Mouse (Mus musculus): Measurements from ENCODE around the gene Stat5a. TPM values are rescaled to one million over a fixed set of nuclear protein-coding genes. Genes with fewer than 3 reads are reported as not detected.

Gene Stat5a
- polyA plus RNA-seq, 1 experiment from 2014 or later: 5.9 TPM

- Histone ChIP-seq H3K4me3 (no peak overlapping the region), H3K9ac (no peak overlapping the region), H3K27ac (replicated peaks) (no peak overlapping the region), H3K9me3 (peaks cover 3% of the 10 kb centered on the region; the same call in 1 of the 2 replicates), H3K4me1 (peaks cover 27% of the 10 kb centered on the region), H3K36me3 (peaks cover 4% of the 10 kb centered on the region), H3K4me2 (no peak overlapping the region), H3K27me3 (replicated peaks) (no peaks in the 10 kb centered on the region)
- no peak for ATAC-seq (ENCODE audit: extremely low read depth, insufficient number of reproducible peaks, low FRiP score, low TSS enrichment)
- 75% methylated on average over 9 of the region's 9 CpGs for WGBS
Observed at GRCm38 (mm10) chr11:100836923-100837702, 22.0 kb upstream of the Stat5a start.

GRCm38 (mm10) chr11:100838894-100839293 lies 20.3 kb upstream of the Stat5a start:
- Histone ChIP-seq H3K4me3 (no peak overlapping the region), H3K27me3 (replicated peaks) (no peaks in the 10 kb centered on the region), H3K9ac (no peak overlapping the region), H3K27ac (replicated peaks) (no peak overlapping the region), H3K36me3 (peaks cover 8% of the 10 kb centered on the region), H3K4me1 (peaks cover 16% of the 10 kb centered on the region), H3K4me2 (no peak overlapping the region), H3K9me3 (peaks cover 3% of the 10 kb centered on the region; the same call in 1 of the 2 replicates)
- WGBS: 90% methylated on average over 9 of the region's 9 CpGs
- no peak for ATAC-seq (ENCODE audit: extremely low read depth, insufficient number of reproducible peaks, low FRiP score, low TSS enrichment)

- 64% methylated on average over 8 of the region's 8 CpGs for WGBS
- peaks cover 3% of the 10 kb centered on the region; the same call in 1 of the 2 replicates for H3K9me3 ChIP-seq
- ATAC-seq (ENCODE audit: extremely low read depth, insufficient number of reproducible peaks, low FRiP score, low TSS enrichment): no peak
- peaks cover 21% of the 10 kb centered on the region for H3K4me1 ChIP-seq
- H3K36me3 ChIP-seq: peaks cover 8% of the 10 kb centered on the region
- no peak overlapping the region for H3K4me2 ChIP-seq
- 0 out of 2 replicates have a peak overlapping the region, but pooled peaks have one; percentile 20 for H3K27ac ChIP-seq (replicated peaks)
- H3K27me3 ChIP-seq (replicated peaks): no peaks in the 10 kb centered on the region
- 0 out of 2 replicates have a peak overlapping the region, but pooled peaks have one; percentile 44 for H3K9ac ChIP-seq
- H3K4me3 ChIP-seq: no peak overlapping the region
Observed at GRCm38 (mm10) chr11:100839523-100839922, 19.6 kb upstream of the Stat5a start.

GRCm38 (mm10) chr11:100840866-100841265 lies 18.3 kb upstream of the Stat5a start:
- Histone ChIP-seq H3K9ac (no peak overlapping the region), H3K36me3 (peaks cover 8% of the 10 kb centered on the region), H3K4me2 (no peak overlapping the region), H3K27me3 (replicated peaks) (no peaks in the 10 kb centered on the region), H3K4me1 (peaks cover 28% of the 10 kb centered on the region), H3K27ac (replicated peaks) (peak overlapping the region; percentile 16), H3K4me3 (no peak overlapping the region), H3K9me3 (peaks cover 3% of the 10 kb centered on the region; the same call in 1 of the 2 replicates)
- ATAC-seq (ENCODE audit: extremely low read depth, insufficient number of reproducible peaks, low FRiP score, low TSS enrichment): no peak
- WGBS: 60% methylated on average over 12 of the region's 12 CpGs

- H3K4me1 ChIP-seq: peaks cover 33% of the 10 kb centered on the region
Observed at GRCm38 (mm10) chr11:100842025-100842424, 17.1 kb upstream of the Stat5a start.

GRCm38 (mm10) chr11:100843070-100843669 lies 16.0 kb upstream of the Stat5a start:
- Histone ChIP-seq H3K4me2 (no peak overlapping the region), H3K36me3 (peaks cover 4% of the 10 kb centered on the region), H3K9me3 (no peaks in the 10 kb centered on the region), H3K4me3 (no peak overlapping the region), H3K27ac (replicated peaks) (no peak overlapping the region), H3K9ac (no peak overlapping the region), H3K4me1 (peaks cover 42% of the 10 kb centered on the region), H3K27me3 (replicated peaks) (no peaks in the 10 kb centered on the region)
- no peak for ATAC-seq (ENCODE audit: extremely low read depth, insufficient number of reproducible peaks, low FRiP score, low TSS enrichment)
- WGBS: 91% methylated on average over 8 of the region's 8 CpGs

More at GRCm38 (mm10) chr11:100842025-100842424, 17.1 kb upstream of the Stat5a start:
- no peak for ATAC-seq (ENCODE audit: extremely low read depth, insufficient number of reproducible peaks, low FRiP score, low TSS enrichment)
- no peak overlapping the region for H3K4me3 ChIP-seq
- no peak overlapping the region for H3K9ac ChIP-seq
- 90% methylated on average over 7 of the region's 7 CpGs for WGBS
- H3K27ac ChIP-seq (replicated peaks): no peak overlapping the region
- H3K9me3 ChIP-seq: peaks cover 3% of the 10 kb centered on the region; the same call in 1 of the 2 replicates
- peaks cover 8% of the 10 kb centered on the region for H3K36me3 ChIP-seq
- no peaks in the 10 kb centered on the region for H3K27me3 ChIP-seq (replicated peaks)
- no peak overlapping the region for H3K4me2 ChIP-seq

GRCm38 (mm10) chr11:100844121-100844520 lies 15.0 kb upstream of the Stat5a start:
- Histone ChIP-seq H3K27ac (replicated peaks) (no peak overlapping the region), H3K4me3 (no peak overlapping the region), H3K9me3 (no peaks in the 10 kb centered on the region), H3K9ac (no peak overlapping the region), H3K27me3 (replicated peaks) (no peaks in the 10 kb centered on the region), H3K36me3 (peaks cover 4% of the 10 kb centered on the region), H3K4me2 (no peak overlapping the region), H3K4me1 (peaks cover 51% of the 10 kb centered on the region)
- no peak for ATAC-seq (ENCODE audit: extremely low read depth, insufficient number of reproducible peaks, low FRiP score, low TSS enrichment)
- WGBS: 85% methylated on average over 4 of the region's 4 CpGs

GRCm38 (mm10) chr11:100845793-100846192 lies 13.4 kb upstream of the Stat5a start:
- Histone ChIP-seq H3K27me3 (replicated peaks) (no peaks in the 10 kb centered on the region), H3K9me3 (no peaks in the 10 kb centered on the region), H3K4me3 (no peak overlapping the region), H3K4me1 (peaks cover 47% of the 10 kb centered on the region), H3K9ac (no peak overlapping the region), H3K36me3 (peaks cover 4% of the 10 kb centered on the region), H3K27ac (replicated peaks) (no peak overlapping the region), H3K4me2 (no peak overlapping the region)
- no peak for ATAC-seq (ENCODE audit: extremely low read depth, insufficient number of reproducible peaks, low FRiP score, low TSS enrichment)
- WGBS: 88% methylated on average over 6 of the region's 6 CpGs

- H3K4me3 ChIP-seq: 0 out of 2 replicates have a peak overlapping the region, but pooled peaks have one; percentile 94
- 90% methylated on average over 4 of the region's 4 CpGs for WGBS
- H3K36me3 ChIP-seq: no peaks in the 10 kb centered on the region
- no peak for ATAC-seq (ENCODE audit: extremely low read depth, insufficient number of reproducible peaks, low FRiP score, low TSS enrichment)
- H3K9me3 ChIP-seq: no peaks in the 10 kb centered on the region
- peak overlapping the region; percentile 92; the same call in 1 of the 2 replicates for H3K4me2 ChIP-seq
- H3K9ac ChIP-seq: no peak overlapping the region
- H3K27ac ChIP-seq (replicated peaks): no peak overlapping the region
- H3K4me1 ChIP-seq: peaks cover 46% of the 10 kb centered on the region
- H3K27me3 ChIP-seq (replicated peaks): peaks cover 11% of the 10 kb centered on the region
Observed at GRCm38 (mm10) chr11:100847572-100847971, 11.6 kb upstream of the Stat5a start.

GRCm38 (mm10) chr11:100848080-100848479 lies 11.1 kb upstream of the Stat5a start:
- ATAC-seq (ENCODE audit: extremely low read depth, insufficient number of reproducible peaks, low FRiP score, low TSS enrichment): no peak
- Histone ChIP-seq H3K9me3 (no peaks in the 10 kb centered on the region), H3K4me3 (0 out of 2 replicates have a peak overlapping the region, but pooled peaks have one; percentile 94), H3K36me3 (no peaks in the 10 kb centered on the region), H3K9ac (peak overlapping the region; percentile 99), H3K4me2 (peak overlapping the region; percentile 92), H3K27me3 (replicated peaks) (peaks cover 15% of the 10 kb centered on the region), H3K27ac (replicated peaks) (no peak overlapping the region), H3K4me1 (peaks cover 46% of the 10 kb centered on the region)
- 52% methylated on average over 4 of the region's 4 CpGs for WGBS

- Histone ChIP-seq H3K4me1 (peaks cover 46% of the 10 kb centered on the region), H3K27me3 (replicated peaks) (peaks cover 22% of the 10 kb centered on the region), H3K27ac (replicated peaks) (peak overlapping the region; percentile 94), H3K4me3 (peak overlapping the region; percentile 94), H3K4me2 (peak overlapping the region; percentile 92), H3K9me3 (no peaks in the 10 kb centered on the region), H3K9ac (peak overlapping the region; percentile 99), H3K36me3 (no peaks in the 10 kb centered on the region)
- WGBS: 45% methylated on average over 6 of the region's 6 CpGs
- ATAC-seq (ENCODE audit: extremely low read depth, insufficient number of reproducible peaks, low FRiP score, low TSS enrichment): no peak
Observed at GRCm38 (mm10) chr11:100848789-100849379, 10.3 kb upstream of the Stat5a start.

Data from heart, embryonic 13.5 days (tissue).